Mouse (Mus musculus): ENCODE measurements around the gene Apbb2.

- TF ChIP-seq CTCF (IDR thresholded peaks at IDR 0.05; ENCODE audit: borderline replicate concordance, extremely low read depth, insufficient read depth, insufficient read length) (peak; percentile 68), POLR2A (IDR thresholded peaks at IDR 0.05; ENCODE audit: borderline replicate concordance, extremely low read depth, insufficient read depth, insufficient read length, poor library complexity, severe bottlenecking) (peak; percentile 79)
These were observed at the start of gene Apbb2 for GRCm38 (mm10) chr5:66618597-66618996.
